Mouse (Mus musculus): ENCODE measurements around the gene Acacb. TPM values are rescaled to one million over a fixed set of nuclear protein-coding genes. Genes with fewer than 3 reads are reported as not detected.
A peak's percentile ranks its signal among the peaks of the same experiment; 100 is the strongest.

The Acacb gene
- total RNA-seq, 4 experiments from 2014 or later = 163 to 191 (median 187) TPM

DNA sequence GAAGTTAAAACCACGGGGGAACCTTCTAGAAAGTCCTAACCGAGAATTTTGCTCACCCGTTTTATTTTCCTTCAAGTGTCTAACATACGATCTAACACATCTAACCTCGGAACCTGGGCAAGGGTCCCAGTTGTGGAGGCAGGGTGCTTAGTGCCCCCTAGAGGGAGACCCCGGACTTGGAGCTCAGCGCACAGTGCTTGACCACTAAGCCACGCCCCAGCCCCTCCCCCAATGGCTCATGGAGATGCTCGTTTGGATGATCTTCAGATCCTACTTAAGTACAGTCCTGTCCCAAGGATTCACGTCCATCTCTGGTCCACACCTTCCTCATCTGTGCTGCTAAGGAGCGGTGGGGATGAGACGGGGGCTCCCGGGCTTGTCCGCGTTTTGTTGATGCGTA is 28.3 kb downstream of the Acacb start:
- DNase-seq (ENCODE audit: low spot score in 2 of 2) = peak in 1 of 2 experiments; percentile 53

DNA sequence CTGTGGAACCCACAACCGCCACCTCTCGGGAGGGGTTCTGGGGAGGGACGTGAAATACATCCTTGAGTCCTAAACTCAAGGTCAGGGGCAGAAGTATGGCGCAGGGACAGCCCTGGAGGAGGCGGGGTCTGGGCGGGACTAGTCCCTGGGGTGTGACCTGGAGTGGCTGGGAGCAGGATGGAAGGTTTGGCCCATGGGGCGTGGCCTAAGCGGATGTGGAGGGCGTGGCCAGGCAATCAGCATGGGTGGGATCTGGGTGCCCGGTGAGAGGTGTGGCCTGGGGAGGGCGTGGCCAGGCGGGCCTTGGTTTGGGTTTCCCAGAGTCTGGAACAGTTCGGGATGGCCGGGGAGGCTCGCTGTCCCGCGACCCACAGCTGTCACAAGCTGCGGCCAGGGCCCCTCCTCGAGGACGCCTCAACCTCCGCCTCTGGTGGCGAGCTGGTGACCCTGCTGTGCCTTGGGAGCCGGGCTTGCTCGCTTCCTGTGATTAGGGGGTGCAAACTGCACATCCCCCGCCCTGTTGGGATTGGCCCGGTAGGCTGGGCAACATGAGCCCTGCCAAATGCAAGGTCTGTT is 29.3 kb downstream of the Acacb start:
- peak; percentile 94 to 95 for DNase-seq (ENCODE audit: low spot score in 2 of 2)

DNA sequence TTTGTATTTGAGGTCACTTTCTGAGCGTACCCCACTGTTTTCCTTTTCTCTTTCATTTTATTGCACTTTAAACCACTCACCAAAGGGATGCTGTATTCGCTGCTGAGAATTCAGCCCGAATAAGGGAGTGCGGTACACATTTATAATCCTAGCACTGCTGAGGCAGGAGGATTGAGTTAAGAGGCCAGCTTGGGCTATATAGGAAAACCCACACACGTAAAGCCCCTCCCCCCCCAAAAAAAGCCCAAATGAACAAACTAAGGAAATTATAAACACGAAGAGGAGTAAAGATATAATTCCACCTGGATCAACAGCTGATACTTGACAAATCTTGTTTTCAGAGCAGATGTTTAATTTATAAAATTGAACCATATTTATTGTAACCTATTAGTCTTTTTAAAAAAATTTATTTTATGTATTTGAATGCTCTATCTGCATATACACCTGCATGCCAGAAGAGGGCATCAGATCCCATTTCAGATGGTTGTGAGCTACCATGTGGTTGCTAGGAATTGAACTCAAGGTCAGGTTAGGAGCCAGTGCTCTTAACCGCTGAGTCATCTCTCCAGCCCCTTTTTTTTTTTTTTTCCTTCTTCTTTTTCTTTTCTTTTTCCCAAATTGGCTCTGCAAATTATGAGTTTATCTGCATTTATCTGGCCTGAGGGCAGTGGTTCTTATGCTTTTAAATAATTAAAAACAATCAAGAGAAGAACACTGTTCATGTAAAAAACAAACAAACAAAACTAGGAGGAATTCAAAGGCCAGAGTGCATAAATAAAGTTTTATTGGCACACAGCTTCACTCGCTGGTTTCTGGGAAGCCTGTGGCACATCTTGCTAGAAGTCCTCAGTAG is 30.4 kb downstream of the Acacb start:
- DNase-seq (ENCODE audit: low spot score in 2 of 2) = no peak

DNA sequence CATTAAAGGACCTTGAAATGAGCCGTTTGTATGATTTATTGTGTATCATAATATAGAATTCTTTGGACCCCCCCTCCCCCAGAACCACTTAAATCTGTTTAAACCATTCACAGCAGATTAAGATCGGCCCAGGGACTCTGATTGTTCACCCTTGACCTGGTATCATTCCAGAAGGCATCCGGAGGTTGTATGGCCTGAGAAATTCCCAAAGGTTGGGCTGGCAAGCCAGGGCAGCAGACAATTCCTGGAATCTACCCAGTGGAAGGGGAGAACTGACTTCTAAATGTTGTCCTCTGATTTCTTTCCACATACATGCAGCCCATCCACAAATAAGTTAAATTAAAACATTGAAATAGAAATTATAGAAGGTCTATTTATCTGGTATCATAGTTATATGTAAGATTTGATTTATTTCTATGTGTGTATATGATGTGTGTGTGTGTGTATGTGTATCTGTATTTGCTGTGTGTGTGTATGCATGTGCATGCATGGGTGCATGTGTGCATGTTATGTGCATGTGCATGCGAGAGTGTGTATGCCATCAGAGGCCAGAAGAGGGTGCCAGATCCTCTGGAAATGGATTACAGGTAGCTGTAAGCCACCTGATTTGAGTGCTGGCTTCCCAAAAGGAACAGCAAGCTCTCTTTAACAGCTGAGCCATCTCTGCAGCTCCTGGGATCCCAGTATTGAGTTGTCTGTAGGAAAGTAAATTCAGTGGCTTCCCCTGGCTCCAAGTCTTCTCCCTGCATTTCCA is 31.8 kb downstream of the Acacb start:
- no peak for DNase-seq (ENCODE audit: low spot score in 2 of 2)

DNA sequence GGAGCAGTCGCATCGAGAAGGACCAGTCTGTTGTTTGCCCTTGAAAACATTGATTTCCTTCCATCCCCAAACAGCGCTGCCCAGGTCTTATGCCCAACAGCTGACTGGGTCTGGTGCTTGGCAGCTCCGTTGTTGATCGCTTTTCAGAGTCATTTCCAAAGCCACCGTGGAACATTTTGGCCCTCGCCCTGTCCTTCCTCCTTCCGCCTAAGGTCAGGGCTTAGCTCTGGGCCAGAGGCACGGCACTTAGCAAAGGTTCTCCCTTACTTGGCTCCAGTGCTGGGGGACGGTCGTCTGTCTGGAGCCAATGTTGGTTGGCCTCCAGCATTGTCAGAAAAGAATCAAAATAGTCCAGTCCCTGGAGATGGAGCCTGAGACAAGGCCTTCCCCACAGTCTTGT is 33.2 kb downstream of the Acacb start:
- DNase-seq (ENCODE audit: low spot score in 2 of 2) = peak; percentile 53 to 74

DNA sequence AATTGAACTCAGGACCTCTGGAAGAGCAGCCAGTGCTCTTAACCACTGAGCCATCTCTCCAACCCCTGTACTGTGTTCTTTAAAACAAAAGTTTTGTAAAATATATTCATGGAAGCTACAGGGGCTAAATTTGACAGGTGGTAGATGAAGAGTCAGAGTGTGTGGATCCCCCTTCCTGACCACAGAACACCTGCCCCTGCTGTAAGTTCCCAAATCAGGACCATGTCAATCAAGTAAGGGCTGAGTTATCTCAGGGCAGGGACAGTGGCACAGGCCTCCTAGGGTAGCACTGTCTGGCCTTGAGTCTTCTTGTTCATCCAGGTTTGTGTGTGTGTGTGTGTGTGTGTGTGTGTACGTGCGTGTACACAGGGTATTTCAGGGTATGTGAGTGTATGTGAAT is 37.2 kb downstream of the Acacb start:
- no peak for DNase-seq (ENCODE audit: low spot score in 2 of 2)

DNA sequence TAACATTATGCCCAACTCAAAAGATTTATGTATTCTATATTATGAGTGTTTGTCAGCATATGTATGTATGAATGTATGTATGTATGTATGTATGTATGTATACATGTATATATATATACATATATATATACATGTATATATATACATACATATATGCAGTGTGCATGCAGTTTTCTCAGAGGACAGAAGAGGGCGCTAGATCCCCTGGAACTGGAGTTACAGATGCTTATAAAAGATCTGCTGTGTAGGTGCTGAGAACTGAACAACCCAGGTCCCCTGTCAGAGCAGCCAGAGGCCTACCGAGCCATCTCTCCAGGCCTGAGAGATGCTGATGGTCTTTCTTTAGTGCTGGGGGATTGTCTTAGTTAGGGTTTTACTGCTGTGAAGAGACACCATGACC is 40.8 kb downstream of the Acacb start:
- no peak for DNase-seq (ENCODE audit: low spot score in 2 of 2)

DNA sequence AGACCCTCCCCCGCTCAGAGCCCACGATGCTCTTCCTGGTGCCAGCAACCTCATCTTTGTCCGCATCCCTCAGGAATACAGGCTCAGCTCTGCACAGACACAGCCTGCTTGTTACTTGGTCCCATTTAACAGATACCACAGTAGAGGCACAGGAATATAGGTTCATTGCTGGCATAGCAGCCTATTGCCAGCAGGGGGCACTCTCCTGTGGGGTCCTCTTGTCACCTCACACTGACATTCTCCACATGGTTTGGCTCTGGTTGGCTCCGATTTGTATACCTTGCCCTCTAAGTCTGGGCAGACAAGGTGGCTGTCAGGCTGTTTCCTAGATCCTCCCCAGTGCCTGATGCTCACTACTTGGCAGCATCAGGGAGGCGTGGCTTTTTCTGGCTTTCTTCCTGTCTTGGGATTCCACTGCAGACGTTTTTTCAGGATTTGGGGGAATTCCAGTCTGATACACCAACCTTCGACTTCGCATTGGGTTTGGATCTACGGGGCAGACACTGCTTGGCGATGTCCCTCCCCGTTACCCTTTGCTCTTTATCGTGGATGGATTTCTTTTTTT is 42.6 kb downstream of the Acacb start:
- DNase-seq (ENCODE audit: low spot score in 2 of 2) = no peak

DNA sequence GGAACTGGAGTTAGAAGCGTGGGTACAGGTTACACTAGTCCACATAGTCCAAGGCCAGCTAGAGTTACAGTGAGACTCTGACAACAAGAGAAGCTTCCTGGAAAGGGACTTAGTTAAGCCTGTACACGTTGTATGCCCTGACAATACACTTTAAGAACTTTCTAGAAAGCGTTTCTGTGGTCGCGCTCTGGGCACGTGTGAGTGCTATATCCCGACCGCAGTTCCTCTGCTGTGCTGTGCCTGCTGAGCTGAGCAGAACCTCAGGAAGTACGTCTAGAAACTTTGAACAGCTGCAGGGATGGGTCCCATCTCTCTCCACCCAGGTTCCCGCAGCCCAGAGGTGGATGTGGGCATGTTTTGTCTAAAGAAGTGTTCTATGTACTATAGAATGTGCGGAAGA is 47.8 kb downstream of the Acacb start:
- no peak for DNase-seq (ENCODE audit: low spot score in 2 of 2)

DNA sequence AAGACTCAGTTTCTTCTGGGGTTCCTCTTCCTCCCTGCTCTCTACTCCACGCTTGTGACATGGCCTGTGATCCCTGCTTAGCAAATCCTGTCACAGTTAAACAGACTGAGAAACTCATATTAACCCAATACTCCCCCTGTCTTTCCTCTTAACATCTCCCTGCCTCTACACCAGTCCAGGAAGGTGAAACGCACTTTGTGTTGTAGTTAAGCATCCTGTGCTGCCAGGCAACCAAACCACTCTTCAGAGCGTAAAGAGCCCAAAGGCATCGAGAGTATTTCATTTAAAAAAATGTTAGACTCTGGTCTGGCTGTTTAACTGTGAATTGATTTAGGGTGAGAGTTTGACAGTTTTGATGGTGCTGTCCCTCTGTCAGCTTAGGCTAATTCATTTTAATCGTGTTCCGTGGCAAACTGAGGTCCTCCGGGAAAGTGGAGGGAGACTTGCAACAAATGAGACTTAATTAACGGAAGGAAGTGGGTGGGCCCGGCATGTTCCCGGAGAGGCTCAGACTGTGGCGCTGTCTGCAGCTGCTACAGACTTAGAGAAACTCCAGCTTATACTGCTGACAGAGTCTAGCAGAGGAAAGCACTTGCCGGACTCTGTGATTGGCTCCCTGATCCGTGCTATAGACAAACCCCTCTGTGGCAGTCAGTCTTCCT is 52.9 kb downstream of the Acacb start:
- no peak for DNase-seq (ENCODE audit: low spot score in 2 of 2)

DNA sequence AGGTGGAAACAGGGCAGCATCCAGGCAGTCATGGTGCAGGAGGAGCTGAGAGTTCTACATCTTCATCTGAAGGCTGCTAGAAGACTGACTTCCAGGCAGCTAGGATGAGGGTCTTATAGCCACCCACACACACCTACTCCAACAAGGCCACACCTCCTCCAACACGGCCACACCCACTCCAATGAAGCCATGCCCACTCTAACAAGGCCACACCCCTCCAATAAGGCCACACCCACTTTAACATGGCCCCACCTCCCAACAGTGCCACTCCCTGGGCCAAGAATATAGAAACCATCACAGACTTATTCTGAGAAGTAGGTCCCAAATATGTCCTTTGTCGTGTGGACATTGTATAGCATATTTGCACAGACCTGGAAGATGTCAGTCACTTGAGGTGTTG is 59.8 kb downstream of the Acacb start:
- no peak for DNase-seq (ENCODE audit: low spot score in 2 of 2)

DNA sequence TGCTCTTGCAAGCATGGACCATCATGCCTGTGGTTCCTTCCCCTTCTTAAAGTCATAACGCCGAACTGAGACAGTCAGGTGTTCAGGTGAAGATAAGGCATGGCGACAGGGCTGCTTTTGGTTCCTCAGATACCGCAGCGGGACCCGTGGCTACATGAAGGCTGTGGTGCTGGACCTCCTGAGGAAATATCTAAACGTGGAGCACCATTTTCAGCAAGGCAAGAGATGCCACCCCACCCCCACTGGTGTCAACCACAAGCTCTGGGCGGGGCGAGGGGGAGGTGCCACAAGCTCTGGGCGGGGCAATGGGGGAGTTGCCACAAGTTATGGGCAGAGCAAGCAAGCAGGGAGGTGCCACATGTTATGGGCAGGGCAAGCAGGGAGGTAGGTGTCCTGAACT is 66.8 kb downstream of the Acacb start:
- no peak for DNase-seq (ENCODE audit: low spot score in 2 of 2)

DNA sequence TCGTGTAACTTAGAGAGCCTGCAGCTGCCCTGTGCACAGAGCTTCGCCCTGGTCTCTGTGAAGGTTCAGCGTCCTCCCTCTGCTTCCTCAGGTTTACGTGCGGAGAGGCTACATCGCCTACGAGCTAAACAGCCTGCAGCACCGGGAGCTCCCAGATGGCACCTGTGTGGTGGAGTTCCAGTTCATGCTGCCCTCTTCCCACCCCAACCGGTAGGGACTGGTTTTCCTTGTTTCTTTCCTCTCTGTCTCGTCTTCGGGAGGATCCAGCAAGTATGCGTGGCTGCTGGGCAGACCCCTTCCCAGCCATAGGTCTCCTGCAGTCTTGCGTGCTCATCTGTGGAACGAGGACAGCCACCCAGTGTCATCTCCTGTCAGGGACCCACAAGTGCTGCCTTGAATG is 72.4 kb downstream of the Acacb start:
- DNase-seq (ENCODE audit: low spot score in 2 of 2) = no peak

DNA sequence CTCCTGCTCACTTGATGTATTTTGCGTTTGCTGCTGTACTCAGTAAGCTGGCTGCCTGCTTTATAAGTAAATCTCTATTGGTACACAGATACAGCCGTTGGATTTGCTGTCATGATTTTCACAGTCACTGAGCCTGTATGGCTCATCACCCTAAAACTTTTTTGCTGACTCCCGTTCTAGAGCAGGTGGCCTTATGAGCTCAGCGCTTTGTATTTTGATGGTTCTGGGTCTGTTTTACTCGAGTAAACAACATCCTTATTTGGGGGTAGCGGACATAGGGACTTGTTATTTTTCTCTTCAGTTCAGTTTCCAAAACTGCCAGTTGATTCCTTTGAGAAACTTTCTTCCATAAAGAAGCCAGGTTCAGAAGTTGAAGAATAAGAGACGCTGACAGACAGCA is 79.7 kb downstream of the Acacb start:
- no peak for DNase-seq (ENCODE audit: low spot score in 2 of 2)

DNA sequence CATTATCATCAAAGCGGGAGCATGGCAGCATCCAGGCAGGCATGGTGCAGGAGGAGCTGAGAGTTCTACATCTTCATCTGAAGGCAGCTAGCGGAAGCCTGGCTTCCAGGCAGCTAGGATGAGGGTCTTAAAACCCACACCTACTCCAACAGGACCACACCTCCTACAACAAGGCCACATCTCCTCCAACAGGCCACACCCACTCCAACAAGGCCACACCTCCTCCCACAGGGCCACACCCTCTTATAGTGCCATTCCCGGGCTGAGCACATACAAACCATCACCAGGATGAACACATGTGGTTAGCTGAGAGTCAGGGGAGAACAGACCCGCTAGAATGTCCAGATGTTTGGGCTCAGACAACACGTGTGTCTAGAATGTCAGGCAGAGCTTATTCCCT is 82.6 kb downstream of the Acacb start:
- no peak for DNase-seq (ENCODE audit: low spot score in 2 of 2)

DNA sequence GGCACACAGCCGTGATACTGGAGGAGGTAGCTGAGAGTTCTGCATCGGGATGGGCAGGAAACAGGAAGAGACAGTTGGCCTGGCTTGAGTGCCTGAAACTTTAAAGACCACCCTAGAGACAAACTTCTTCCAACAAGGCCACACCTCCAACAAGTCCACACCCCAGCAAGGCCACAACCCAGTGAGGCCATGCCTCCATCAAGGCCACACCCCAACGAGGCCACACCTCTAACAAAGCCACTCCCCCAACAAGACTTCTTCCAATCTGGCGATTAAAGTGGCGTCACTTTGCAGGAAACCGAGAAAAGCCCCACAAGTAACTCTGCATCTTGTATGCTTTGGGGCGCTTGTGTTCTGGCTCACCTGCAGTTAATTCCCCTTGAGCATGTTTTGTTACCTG is 92.6 kb downstream of the Acacb start:
- no peak for DNase-seq (ENCODE audit: low spot score in 2 of 2)

DNA sequence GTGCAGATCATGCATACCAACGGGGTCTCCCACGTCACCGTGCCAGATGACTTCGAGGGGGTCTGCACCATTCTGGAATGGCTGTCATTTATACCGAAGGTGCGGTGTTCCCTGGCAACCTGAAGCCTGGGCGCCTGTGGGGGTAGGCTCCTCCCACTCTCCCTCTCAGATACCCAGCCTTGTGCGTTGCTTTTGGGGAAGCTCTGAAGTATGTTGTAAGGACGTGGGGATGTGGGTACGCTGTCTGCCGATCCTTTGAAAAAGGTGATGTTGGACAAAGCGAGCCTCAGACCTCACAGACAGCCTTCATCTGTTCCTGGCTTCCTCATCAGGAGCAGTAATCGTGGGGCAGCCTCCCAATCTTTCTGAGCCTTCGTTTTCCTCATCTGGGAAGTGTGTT is 93.4 kb downstream of the Acacb start:
- DNase-seq (ENCODE audit: low spot score in 2 of 2) = no peak

DNA sequence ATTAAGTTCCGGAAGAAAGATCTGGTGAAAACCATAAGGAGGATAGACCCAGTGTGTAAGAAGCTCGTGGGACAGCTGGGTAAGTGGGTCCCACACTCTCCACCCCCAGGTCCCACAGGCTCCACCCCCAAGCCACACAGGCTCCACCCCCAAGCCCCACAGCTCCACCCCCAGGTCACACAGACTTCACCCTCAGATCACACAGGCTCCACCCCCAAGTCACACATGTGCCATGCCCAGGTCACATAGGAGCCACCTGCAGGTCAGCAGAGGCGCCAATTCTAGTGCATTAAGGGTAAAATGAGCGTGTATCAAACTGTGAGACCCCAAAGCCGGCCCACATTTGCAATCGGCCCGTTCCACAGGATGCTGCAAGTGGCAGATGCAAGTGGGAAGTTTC is 100.1 kb downstream of the Acacb start:
- DNase-seq (ENCODE audit: low spot score in 2 of 2) = no peak

DNA sequence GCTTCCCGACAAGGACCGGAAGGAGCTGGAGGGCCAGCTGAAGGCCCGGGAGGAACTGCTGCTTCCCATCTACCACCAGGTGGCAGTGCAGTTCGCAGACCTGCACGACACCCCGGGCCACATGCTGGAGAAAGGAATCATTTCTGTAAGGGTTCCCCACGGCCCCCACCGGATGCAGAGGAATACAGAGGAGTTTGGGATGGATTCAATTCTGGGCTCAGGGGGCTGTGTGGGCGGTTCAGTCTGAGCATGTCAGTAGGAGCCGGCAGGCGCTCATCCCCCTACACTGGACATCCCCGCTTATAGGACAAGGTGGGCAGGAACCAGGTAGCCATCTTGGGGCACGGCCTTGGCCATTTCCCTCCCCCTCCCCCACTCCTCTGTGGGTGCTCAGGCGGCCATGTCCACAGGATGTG is 101.8 kb downstream of the Acacb start:
- peak; percentile 15 to 24 for DNase-seq (ENCODE audit: low spot score in 2 of 2)

DNA sequence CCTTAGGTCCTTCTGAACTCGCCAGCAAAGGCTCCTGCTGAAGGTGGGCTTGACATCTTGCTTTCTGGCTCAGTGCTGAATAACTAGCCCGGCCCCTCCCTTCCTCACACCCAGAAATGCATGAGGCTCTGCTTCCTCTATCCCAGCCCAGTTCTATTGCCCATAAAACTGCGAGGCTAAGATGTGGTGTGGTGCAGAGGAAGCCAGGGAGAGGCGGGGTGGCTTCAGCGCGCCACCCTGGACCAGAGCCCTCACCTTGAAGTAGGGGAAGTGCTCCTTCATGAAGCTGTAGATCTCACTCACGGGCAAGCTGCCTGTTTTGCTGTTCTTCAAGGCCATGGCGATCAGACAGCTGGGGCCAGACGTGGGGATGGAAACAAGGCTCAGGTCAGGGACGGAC is 113.2 kb downstream of the Acacb start:
- no peak for DNase-seq (ENCODE audit: low spot score in 2 of 2)

DNA sequence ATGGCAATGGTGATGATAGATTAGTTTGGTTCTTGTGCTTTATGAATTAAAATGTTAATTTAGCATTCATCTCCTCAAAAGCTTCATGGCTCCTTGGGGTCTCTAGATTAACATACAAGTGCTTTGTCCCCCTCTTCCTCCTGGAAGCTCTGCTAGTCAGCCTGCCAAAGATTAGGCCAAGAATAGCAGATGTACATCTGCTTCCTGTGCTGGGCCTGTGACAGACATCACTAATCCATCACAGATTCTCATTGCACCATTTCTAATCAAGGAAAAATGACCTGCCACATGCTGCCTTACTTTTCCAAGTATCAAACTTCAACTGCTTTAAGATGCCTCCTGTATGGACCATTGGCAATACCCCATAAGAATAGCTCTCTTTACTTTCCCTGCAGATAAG is 115.2 kb downstream of the Acacb start:
- DNase-seq (ENCODE audit: low spot score in 2 of 2) = no peak

DNA sequence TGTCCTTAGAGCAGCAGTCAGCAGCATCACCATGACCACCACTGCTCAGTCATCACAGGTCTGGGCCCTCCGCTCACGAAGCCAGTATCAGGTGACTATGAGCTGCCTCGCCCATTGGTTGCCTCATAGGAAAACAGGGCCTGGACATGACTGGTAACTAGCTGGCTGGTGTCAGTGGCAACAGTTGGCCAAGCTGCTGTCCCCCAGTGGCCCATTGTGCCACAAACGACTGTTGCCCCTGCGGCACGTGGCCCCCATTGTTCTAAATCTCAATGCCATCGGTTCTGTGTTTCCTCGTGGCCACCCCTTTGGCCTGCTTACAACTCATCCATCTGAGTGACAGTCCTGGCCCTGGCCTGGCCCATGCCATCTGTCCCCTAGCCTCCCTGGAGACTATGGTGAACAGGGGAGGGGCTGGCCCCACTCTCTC is 117.7 kb downstream of the Acacb start:
- DNase-seq (ENCODE audit: low spot score in 2 of 2) = no peak
